Mouse (Mus musculus): ENCODE results near the gene Unc93b1.

DNA sequence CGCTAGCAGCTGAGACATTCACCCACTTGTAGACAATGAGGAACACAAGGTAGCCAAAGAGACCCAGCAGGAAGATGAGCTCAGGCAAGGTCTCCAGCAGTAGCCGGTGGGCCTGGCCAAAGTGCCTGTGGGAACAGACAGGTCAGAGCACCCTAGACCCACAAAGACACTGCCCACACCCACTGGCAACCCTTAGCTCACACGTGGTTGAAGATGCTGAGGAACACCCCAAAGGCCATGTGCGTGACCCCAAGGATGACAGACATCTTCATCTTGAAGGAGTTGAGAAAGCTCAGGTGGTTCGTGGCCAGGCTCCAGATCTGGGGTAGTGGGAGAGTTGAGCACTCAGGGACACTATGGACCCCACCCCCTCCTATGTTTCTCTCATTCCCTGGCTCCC, 37.4 kb upstream of the Unc93b1 start:
- no peak for TF ChIP-seq CTCF (IDR thresholded peaks at IDR 0.05)
- no peak for TF ChIP-seq EP300 (IDR thresholded peaks at IDR 0.05)
